Mouse (Mus musculus): ENCODE measurements around the gene Vsig8.

Vsig8 gene

GRCm38 (mm10) chr1:172590385-172590784 is 34.6 kb downstream of the Vsig8 start, which contains the start of gene Slamf8:
Slamf8 (minus strand) TSS chr1:172590568.
- DNase-seq (ENCODE audit: low read depth, low spot score), result no peak

DNA sequence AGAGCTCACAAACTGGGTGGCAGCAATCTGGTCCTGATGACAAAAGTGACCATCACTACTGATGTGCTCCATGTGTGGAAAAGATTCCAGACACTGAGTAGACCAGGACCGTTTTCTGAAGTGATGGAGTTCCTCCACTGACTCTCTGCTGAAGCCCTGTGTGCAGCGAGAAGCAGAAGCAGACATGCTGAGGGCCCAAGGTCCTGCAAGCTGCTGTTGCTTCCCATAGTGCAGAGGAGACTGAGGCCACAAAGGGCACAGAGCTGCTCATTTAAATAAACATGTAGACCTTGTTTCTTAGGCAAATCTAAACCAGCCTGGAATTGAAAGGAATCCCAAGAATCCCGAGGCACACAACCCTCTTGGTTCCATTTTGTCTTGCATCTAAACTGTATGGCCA is 37.6 kb downstream of the Vsig8 start:
- DNase-seq (ENCODE audit: low read depth, low spot score), result no peak

DNA sequence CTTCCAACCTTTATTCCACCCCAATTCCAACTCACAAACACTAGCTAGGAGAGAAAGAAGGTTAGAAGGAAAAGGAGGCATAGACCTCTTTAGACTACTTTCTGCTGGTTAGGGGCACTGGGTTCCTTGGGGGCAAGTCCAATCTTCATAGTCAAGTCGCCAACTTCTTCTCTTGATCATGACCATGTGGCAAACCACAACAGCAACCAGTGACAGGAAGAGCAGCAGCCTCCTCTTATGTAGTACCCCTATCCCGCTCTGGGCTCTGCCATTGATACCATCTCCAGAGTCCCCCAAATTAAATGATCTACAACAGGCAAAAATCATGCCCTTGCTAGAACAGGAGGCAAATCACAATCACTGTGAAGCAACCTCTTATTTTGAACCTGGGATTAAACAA is 38.2 kb downstream of the Vsig8 start:
- no peak for DNase-seq (ENCODE audit: low read depth, low spot score)

DNA sequence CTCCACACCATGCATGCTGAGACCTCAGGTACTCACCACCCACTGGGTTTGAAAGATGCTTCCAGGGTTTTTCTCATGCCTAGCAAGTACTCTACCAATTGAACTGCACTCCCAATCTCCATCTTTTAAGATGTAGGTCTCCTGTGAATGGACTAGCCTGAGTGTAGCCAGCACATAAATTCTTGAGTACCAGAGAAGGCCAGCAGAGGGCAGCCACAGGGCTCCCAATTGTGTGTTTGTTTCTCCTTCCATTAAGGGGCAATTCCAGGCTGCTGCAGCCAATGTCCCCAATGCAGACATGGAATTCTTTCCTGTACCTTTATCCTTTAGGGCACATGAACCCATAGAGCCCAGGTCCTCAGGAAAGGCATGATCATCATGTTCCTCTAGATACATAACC is 38.8 kb downstream of the Vsig8 start:
- DNase-seq (ENCODE audit: low read depth, low spot score), result no peak

GRCm38 (mm10) chr1:172602326-172602725 is 46.6 kb downstream of the Vsig8 start, which contains the start of gene Fcrl6:
Fcrl6 (minus strand) TSS chr1:172602551.
- DNase-seq (ENCODE audit: low read depth, low spot score), result no peak

DNA sequence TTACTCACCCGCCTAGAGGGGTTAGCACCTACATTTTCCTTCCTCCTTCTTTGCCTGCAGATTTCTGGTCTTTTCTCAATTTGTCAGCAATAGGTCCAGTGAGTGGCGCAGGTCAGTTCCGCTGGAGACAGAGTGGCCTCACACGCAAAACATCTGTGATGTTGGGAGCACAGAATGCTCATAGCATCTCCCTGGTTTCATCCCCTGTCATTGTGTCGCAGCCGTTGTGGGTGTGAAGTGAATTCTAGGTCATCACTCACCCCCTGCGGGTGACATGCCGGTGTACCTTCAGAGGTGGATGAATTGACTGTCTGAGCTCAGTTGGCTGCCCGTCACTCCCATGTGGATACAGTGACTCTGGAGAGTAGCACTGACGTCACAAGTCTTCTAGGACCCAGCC is 55.6 kb downstream of the Vsig8 start:
- no peak for DNase-seq (ENCODE audit: low read depth, low spot score)

DNA sequence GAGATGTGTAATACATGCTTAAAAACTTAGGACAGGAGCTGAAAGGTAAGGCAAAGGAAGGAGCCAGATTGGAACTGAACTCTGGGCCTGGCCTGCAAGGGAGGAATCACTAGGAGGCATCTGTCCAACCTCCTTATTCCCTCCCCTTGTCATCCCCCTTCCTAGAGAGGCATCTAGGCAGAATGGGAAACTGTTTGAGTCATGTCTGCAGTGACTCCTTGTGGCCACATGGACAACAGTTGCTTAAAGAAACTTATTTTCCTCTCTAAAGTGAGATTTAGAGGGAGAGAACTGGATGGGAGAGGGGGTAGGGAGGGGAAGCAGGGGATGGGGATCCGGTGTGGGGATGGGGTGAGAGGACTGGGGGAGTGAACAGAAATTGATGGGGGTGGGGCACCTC is 57.0 kb downstream of the Vsig8 start:
- no peak for DNase-seq (ENCODE audit: low read depth, low spot score)
